Mouse (Mus musculus): ENCODE data around the gene Fen1. TPM values are rescaled to one million over a fixed set of nuclear protein-coding genes. Genes with fewer than 3 reads are reported as not detected.

Gene Fen1
- total RNA-seq, 2 experiments from 2014 or later: 7.1 to 12.4 TPM

- peak in 1 of 2 experiments; percentile 32 for DNase-seq (ENCODE audit: low spot score in 2 of 2)
These were observed 15.1 kb upstream of the Fen1 start for GRCm38 (mm10) chr19:10219108-10219507.

- no peak for DNase-seq (ENCODE audit: low spot score in 2 of 2)
These were observed 12.1 kb upstream of the Fen1 start for GRCm38 (mm10) chr19:10216101-10216500.

- no peak for DNase-seq (ENCODE audit: low spot score in 2 of 2)
These were observed 10.0 kb upstream of the Fen1 start for GRCm38 (mm10) chr19:10213796-10214471.

GRCm38 (mm10) chr19:10210885-10211284 lies 6.9 kb upstream of the Fen1 start:
- no peak for DNase-seq (ENCODE audit: low spot score in 2 of 2)

GRCm38 (mm10) chr19:10208851-10209250 lies 4.9 kb upstream of the Fen1 start:
- DNase-seq (ENCODE audit: low spot score in 2 of 2): no peak

- no peak for DNase-seq (ENCODE audit: low spot score in 2 of 2)
These were observed 1.1 kb upstream of the Fen1 start for GRCm38 (mm10) chr19:10205051-10205450.

GRCm38 (mm10) chr19:10204616-10205001 lies 640 bp upstream of the Fen1 start:
- DNase-seq (ENCODE audit: low spot score in 2 of 2): no peak

- DNase-seq (ENCODE audit: low spot score in 2 of 2): no peak
These were observed 672 bp downstream of the Fen1 start for GRCm38 (mm10) chr19:10203146-10203847.

GRCm38 (mm10) chr19:10198723-10199122 lies 5.2 kb downstream of the Fen1 start:
- peak; percentile 84 to 87 for DNase-seq (ENCODE audit: low spot score in 2 of 2)

GRCm38 (mm10) chr19:10198286-10198685 lies 5.7 kb downstream of the Fen1 start:
- DNase-seq (ENCODE audit: low spot score in 2 of 2): no peak

GRCm38 (mm10) chr19:10197130-10197529 lies 6.8 kb downstream of the Fen1 start:
- DNase-seq (ENCODE audit: low spot score in 2 of 2): no peak

GRCm38 (mm10) chr19:10195252-10195651 lies 8.7 kb downstream of the Fen1 start:
- no peak for DNase-seq (ENCODE audit: low spot score in 2 of 2)

- DNase-seq (ENCODE audit: low spot score in 2 of 2): no peak
These were observed 9.6 kb downstream of the Fen1 start for GRCm38 (mm10) chr19:10194337-10194736.

GRCm38 (mm10) chr19:10191326-10191725 lies 12.6 kb downstream of the Fen1 start:
- no peak for DNase-seq (ENCODE audit: low spot score in 2 of 2)

- DNase-seq (ENCODE audit: low spot score in 2 of 2): peak; percentile 64 to 68
These were observed 13.2 kb downstream of the Fen1 start for GRCm38 (mm10) chr19:10190796-10191195.

GRCm38 (mm10) chr19:10189940-10190339 lies 14.0 kb downstream of the Fen1 start:
- no peak for DNase-seq (ENCODE audit: low spot score in 2 of 2)

- DNase-seq (ENCODE audit: low spot score in 2 of 2): no peak
These were observed 14.9 kb downstream of the Fen1 start for GRCm38 (mm10) chr19:10189022-10189421.

GRCm38 (mm10) chr19:10188281-10188811 lies 15.6 kb downstream of the Fen1 start:
- no peak for DNase-seq (ENCODE audit: low spot score in 2 of 2)

- no peak for DNase-seq (ENCODE audit: low spot score in 2 of 2)
These were observed 17.4 kb downstream of the Fen1 start for GRCm38 (mm10) chr19:10186569-10186968.

- no peak for DNase-seq (ENCODE audit: low spot score in 2 of 2)
These were observed 18.1 kb downstream of the Fen1 start for GRCm38 (mm10) chr19:10185876-10186275.

GRCm38 (mm10) chr19:10184096-10184495 lies 19.9 kb downstream of the Fen1 start:
- peak in 1 of 2 experiments; percentile 54 for DNase-seq (ENCODE audit: low spot score in 2 of 2)

GRCm38 (mm10) chr19:10183299-10183983 lies 20.5 kb downstream of the Fen1 start:
- DNase-seq (ENCODE audit: low spot score in 2 of 2): peak; percentile 59
